Mouse (Mus musculus) cerebellum, adult 8-10 months (tissue): ENCODE data around the gene Kcnrg.
"Not testable (repeated sequence)": the region's sequence is repeated elsewhere in the genome, so short reads cannot be mapped to it uniquely, and the experiment has no call there.

Source experiments
- DNase-seq: peaks from one replicate; pipeline ENCODE4 v3.0.0; 2022

Kcnrg gene

DNA sequence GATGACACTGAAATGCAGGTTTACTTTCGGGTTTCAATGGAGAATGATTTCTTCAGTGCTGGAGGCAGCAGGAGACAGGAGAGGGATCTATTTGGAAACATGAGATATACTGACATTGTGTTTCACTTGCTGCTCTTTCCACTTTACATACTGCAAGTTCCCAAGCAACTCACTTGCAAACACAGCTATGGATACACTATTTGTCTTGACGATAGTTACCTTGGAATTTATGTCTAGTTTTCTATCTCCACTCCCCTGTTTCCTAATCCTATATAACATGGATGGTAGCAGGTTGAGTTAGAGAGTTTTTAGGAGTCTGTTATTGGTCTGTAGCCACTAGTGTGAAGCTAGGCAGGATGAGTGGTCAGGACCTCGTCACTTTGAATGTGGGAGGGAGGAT lies at the start of gene Kcnrg:
TSS of gene Kcnrg (plus strand) at position 301 of the 400 bp plus-strand sequence.
- no peak for DNase-seq

DNA sequence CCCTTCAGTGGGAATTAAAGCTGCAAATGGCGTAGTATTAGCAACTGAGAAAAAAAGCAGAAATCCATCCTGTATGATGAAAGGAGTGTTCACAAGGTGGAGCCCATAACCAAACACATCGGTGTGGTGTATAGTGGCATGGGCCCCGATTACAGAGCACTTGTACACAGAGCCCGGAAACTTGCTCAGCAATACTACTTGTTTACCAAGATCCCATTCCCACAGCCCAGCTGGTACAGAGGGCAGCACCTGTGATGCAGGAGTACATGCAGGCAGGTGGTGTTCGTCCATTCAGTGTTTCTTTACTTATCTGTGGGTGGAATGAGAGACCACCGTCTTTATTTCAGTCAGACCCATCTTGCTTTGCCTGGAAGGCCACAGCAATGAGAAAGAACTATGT lies 48.4 kb upstream of the Kcnrg start:
- DNase-seq = no peak

DNA sequence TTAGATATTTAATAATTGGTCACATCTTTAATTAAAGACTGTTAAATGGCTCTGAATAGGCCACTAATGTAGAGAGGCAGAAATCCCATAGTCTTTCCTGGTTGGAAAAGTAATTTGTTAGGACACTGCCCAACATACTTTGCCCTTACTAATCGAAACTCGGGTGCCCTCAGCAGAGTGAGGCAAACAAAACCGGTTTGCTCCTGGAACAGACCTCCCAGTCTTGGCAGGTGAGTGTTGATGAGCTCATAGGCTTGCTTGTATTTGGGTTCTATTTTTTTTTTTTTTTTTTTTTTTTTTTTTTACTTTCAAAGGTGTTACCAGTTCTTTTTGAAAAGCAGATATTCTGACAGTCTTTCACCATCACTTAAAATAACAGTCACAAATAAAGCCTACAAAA lies 47.4 kb upstream of the Kcnrg start:
- DNase-seq = no peak

DNA sequence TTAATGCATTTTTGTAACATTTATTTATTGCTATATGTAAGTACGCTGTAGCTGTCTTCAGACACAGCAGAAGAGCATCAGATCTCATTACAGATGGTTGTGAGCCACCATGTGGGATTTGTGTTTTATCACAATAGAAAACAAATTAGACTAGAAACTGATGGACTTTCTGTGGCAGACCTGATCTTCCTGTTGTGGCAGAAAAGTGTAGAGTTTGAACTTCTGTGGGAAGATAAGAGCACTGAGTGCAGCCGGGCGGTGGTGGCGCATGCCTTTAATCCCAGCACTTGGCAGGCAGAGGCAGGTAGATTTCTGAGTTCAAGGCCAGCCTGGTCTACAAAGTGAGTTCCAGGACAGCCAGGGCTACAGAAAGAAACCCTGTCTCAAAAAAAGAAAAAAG lies 41.0 kb upstream of the Kcnrg start:
- not testable (repeated sequence) for DNase-seq

DNA sequence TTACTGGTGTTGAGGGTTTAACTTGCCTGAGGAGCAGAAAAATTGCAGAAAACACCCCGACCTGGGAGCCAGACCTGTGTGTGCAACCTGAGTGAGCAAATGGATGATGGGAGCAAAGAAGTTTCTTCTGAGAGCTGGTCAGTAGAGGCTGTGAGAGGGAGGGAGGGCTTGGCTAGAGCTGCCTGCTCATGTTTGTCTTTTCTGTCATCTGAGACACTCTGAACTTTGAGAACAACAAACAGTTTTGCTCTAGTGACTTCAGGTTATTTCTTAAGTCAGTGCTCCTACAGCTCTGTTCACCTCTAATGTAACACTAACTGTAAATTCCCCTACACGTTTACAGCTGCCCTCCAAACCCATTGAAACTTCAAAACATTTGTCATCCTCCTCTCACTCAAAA lies 37.9 kb upstream of the Kcnrg start:
- DNase-seq = no peak

DNA sequence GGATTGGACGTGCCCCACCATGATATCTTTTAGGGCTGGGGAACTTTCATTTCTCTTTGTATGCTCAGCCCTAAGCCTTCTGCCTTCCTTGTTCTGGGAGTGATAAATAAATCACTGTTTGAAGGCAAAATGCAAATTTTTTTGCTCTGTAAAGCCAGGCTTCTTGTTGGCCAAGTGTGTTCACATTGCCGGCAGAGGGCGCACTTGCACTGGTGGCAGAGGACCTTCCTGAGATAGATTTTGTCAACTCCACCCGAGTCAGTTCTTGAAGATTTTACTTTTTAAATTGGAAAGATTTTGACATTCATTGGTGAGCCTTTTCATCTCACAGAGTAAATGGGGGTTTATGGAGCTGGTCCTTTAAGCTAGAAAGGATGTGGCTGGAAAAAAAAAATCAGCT lies 35.9 kb upstream of the Kcnrg start:
- peak; percentile 79 for DNase-seq

DNA sequence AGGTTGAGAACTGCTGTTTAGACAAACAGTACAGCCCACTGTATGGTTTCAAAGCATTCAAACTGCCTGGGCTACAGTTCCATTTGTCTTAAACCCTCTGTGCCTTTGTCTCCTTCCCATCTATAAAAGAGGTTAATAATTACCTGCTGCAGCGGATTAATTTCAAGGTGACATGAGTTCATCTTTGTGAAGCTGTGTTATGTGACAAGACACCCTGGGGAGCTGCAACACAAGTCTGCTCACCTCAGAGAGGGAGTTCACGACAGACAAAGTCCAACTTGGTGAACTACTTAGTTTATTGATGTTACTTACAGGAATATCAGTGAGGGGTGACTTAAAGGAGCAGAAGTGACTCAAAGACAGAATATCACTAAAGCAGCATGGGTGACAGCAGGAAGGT lies 35.1 kb upstream of the Kcnrg start:
- DNase-seq = no peak

DNA sequence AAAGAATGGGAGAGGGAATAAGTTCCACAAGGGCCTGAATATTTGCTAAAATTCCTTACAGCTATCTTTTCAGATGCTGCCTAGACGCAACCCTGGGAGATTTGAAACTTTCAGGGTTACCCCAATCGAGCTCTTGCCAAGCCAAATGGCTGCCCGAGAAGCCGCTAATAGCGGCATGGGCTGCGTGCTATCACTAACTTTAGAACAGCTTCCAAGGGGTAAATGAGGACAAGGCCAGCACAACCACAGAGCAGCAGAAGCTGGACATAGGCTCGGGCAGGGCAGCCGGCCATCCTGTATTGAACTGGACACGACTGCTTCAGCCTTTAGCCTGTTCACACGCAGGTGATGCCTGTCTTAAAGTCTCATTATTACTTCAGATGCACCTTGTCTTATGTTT lies 32.2 kb upstream of the Kcnrg start:
- no peak for DNase-seq

DNA sequence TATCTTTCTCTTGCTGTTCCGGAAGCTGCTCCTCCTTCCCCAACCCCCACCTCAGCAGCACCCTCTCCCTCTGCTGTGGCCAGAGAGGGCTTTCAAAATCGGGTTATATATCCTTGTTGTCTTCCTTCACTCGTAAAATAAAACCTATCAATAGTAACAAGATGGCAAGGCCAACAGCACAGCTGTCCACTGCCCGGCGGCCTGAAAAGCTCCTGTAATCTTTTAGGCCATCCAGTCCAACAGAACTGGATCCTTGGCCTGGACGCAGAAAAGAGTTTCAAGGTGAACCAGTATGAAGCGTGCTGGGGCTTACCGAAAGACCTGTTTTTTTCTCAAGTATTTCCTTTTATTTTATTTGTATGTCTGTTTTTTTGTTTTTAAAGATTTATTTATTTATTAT lies 31.3 kb upstream of the Kcnrg start:
- DNase-seq = no peak

DNA sequence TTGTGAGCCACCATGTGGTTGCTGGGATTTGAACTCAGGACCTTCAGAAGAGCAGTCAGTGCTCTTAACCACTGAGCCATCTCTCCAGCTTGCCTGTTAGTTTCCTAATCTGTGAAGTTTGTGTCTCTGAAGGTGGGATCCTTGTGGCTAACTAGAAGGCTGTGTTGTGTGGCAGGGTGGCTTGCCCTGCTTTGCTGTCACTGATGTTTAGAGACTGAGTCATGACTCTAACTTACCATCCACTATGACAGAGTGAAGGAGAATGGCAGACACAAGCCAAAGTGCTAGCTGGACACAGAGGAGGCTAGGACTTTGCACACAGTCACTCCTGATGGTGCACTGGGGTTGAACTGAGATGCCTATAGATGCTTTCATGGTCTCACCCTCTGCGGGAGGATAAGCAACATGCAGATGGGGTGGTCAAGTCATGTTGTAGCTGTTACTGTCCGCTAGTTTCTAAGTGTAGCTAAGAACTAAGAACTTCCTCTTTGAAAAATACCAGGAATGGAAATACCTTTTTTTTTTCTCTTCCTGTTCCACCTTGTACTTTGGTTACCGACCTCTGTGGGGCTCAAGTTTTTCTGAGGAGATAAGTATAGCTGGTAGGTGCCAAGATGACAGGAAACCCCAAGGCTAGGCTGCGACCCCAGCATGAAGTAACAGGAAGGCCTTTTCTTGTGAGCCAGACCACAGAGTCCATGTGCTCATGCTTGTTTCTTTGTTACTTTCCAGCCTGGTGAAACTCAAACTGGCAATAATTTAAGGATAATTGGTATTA lies 17.8 kb upstream of the Kcnrg start:
- no peak for DNase-seq

DNA sequence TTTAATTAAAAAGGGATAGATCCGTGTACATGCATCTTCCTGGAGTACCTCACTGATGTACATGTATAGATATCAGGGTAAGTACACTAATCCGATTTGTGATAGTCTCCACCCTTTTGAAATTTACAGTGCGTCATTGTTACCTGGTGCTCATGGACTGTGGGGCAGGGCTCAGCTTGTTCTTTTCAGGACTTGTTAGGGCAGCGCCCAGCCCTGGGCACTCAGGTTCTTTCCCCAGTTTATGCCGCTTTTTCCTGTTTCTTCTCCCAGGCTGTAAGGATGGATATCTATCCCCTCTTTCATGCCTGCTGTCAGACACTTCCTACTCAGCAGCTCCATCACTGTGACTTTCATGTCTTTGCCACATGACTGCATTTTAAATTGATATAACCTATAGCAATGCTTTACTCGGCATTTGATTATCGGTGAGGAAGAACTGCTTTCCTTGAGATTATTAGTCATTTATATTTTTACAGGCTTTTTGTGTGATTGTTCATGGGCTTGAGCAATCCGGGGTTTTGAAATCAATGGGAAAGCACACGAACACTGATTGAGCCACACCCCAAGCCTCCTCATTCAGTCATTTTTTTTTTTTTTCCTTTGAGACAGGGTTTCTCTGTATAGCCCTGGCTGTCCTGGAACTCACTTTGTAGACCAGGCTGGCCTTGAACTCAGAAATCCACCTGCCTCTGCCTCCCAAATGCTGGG lies 10.4 kb upstream of the Kcnrg start:
- DNase-seq = no peak

DNA sequence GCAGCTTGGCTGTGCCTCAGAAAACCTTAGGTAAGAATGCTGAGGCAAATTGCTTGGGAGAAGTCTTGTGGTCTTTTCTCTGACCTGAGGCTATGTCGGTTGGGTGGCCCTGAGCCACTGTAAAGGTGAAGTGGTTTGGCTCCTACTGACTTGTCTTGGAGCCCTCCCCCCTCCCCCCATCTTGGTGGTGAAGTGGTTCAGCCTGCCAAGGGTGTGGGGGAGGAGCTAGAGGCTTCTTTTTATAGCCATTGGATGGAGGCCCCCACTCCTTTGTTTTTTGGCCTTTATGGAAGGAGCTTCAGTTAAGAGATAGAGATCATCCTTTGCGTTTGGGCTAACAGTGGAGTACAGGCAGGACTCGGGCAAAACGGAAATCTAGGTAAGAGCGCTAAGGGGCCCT lies 9.3 kb upstream of the Kcnrg start, which contains the start of gene Trim13:
TSS of gene Trim13 (plus strand) at position 280 of the 400 bp plus-strand sequence.
- DNase-seq = no peak

DNA sequence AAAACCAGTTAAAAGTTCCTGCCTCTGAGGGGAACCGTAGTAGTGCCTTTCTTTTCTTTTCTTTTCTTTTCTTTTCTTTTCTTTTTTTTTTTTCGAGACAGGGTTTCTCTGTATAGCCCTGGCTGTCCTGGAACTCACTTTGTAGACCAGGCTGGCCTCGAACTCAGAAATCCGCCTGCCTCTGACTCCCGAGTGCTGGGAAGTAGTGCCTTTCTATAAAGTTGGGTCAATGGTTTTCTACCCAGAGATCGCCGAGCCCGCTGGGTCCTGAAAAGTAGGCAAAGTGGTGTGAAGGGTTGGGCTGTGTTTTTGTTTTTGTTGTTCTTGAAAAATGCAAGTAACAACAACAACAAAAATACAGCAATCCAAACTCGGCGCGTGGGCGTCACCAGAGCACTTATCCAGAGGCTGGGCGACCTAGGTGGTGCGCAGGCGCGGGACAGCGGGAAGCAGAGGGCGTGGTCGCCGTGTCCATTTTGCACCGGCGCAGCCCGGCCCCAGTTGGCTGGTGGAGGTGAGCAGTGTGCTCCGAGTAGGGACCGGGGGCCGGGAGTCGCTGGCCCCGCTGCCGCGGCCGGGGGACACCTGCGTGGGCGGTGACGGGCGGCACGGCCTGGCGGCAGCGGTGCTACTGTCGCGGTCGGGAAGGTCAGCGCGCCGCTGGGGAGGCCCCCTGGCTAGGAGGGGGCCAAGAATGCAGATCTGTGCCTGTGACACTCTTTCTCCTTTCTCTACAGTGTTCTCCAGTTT lies 8.0 kb upstream of the Kcnrg start:
- DNase-seq = peak; percentile 86

DNA sequence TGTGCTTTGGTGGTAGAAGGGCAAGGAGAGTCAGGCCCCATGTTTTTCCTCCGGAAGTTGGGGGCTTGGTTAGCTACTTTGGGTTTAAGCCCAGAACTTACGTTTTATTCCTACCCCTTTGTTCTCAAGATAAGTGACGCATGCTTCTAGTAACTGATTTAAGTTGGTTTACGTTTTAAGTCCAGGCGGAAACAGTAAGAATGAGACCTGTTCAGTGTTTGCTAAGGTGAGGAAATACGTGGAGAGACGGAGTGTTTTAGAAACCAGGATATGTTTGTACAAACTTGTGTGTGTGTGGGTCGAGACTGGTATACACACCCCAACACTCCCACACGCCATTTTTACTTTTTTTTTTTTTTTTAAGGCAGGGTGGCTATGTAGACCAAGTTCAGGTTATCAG lies 5.9 kb upstream of the Kcnrg start:
- no peak for DNase-seq

DNA sequence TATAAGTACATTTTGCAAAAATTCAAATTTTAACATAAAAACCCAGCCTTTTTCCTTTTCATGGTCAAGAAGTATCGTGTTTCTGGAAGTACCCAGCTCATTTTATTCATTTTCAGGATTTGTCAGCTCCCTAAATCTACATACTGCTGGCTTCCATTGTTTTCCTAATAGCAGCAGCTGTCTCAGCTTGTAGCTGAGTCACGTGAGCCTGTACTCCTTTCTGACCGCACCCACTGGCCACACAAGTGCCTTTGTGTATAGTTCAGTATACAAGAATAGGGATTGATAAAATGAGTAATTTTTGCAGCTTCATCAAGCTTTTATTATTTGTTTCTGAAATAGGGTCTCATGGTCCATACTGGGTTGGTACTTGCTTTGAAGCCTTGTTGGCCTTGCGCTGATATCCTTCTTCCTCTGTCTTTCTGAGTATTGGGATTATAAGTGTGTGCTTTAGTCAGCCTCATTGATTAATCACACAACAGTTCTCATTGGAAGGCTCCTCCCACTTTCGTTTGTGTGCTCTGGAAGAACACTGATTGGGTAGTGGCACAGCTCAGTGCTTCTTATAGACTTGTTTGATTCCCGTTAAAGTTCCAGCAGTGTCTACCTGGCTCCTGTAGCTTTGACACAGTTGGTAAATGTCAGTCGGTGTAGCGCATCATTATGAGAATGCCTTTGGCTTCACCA lies 4.0 kb upstream of the Kcnrg start:
- DNase-seq = no peak

DNA sequence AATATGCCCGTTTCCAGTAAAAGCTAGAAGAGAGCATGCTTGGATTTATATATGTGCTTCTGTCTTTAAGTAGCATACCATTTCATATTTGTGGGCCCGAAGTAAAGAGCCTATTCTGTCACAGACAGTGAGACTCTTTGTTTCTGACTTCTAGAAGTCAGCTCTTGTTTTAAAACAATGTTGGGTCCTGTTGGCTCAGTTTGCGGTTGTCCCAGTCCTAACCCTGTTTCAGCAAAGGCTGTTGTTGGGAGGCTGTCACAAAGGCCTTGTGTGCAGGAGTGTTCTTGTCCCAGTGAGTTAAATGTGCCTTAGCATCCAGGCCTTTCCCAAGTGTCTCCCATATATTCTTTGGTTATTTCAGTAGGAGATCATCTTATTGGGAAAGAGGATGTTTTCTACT lies 3.2 kb upstream of the Kcnrg start:
- no peak for DNase-seq

DNA sequence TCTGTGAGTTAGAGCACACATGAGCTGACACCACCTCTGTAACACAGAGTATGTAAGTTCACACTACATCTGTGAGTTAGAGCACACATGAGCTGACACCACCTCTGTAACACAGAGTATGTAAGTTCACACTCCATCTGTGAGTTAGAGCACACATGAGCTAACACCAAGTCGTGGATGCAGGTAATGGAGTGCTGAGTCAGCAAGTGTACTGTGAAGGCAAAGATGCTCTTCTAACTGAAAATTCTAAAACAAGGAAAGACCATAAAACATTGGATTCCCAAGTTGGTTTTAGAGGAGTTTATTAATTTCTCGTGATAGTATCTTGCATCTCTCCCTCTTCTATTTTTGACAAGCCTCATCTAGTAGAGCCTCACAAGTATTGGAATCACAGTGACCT lies 1.2 kb upstream of the Kcnrg start:
- not testable (repeated sequence) for DNase-seq

DNA sequence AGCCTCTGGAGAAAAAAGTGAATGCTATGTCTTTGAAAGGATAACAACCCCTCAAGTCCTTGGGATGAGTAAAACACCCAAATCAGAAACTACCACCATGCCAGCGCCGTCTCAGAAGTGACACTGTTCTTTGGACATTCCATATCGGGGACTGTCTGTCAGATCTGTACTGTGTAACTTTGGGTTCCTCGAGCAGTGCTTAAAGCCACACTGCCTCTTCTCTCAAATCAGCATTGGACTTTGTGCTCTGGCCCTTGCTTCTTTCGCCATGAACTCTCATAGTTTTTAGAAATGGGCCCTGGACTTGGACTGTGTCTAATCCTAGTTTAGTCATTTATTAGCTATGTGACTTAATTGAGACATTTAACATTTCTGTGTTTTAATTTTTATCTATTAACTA lies 4.5 kb downstream of the Kcnrg start:
- DNase-seq = no peak

DNA sequence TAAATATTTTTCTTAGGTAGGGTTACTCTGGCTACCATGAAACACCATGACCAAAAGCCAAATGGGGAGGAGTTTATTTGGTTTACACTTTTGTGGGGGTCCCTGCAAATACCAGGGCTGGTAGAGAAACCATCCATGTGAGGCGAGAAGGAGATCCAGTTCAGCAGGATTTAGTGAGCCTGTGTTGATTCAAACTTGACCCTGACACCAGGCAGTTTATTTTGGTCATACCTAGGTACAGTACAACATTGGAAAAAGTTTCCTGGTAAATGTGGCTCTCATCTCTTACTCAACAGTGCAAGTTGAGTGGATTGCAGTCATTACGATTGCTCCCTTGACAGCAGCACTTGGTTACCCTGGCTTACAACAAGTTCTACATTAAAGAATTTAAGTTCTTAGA lies 6.1 kb downstream of the Kcnrg start:
- DNase-seq = no peak

DNA sequence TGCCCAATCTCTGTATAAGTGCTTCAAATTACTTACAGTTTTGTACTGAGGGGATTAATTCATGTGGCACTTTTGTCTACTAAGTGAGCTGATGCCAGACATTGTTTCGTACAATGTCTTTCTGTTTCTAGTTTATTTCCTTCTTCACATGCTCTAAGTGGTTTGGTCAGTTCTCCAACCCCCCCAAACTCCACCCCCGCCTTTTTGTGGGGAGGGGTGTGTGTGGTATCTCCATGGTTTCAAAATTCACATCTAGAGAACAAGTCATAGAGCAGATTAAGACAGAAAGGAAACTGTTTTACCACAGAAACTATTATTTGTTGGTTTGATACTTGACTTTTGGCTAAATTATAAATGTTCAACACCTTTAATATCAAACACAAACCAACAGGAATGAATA lies 13.1 kb downstream of the Kcnrg start:
- no peak for DNase-seq

DNA sequence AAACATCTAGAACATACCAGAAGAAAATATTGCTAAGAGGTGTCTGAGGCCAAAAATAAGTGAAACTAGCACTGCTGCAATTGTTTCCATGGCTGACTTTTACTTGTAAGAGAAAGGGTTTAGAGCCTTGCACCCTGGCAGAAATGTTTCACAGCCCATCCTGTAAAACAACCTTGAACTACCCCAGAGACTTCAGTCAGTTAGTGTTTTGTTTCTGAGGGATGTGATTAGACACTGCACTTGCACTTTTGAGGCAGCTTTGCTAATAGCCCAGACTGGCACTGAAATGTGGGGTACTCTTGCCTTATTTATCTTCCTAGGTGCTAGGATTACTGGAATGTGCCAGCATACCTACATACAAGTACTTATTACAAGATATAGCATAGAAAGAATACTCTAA lies 28.7 kb downstream of the Kcnrg start:
- DNase-seq = no peak

DNA sequence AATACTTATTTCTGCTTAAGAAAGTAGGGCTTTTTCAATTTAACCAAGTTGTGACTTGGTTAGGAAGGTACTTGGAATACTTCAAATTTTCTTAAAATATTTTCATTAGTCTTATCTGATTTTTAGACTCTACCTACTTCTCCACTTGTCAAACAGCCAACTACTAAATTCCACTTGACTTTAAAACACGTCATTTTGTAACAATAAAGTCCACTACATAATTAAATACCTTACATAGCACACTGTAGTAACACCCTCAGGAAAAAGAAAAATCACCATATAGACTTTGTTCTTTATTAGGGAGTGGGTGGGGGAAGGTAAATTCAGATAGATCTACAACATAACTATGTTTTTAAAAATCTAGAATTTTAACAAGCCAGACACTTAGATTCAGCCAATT lies 35.4 kb downstream of the Kcnrg start:
- no peak for DNase-seq

DNA sequence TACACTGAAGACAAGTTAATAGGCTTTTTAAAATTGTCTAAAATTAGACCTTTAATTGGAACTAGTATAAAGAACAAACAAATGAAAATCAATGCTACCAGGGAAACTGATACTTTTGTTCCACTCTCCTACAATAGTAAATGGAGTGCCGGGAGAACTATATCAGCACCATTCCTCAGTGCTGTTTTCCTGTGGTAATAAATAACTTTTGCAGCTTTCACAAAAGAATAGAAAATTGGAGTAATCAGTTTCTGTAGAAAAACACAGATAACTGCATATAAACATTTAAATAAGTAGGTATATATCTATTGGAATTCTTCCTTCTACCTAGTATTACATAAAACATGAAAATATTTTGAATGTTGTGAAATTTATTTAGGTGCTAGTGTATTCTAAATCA lies 38.3 kb downstream of the Kcnrg start:
- no peak for DNase-seq
